Mouse (Mus musculus): ENCODE measurements around the gene Rnd1. TPM values are rescaled to one million over a fixed set of nuclear protein-coding genes. Genes with fewer than 3 reads are reported as not detected.

Rnd1 gene
- polyA plus RNA-seq, 1 experiment from 2014 or later = 7.3 TPM

DNA sequence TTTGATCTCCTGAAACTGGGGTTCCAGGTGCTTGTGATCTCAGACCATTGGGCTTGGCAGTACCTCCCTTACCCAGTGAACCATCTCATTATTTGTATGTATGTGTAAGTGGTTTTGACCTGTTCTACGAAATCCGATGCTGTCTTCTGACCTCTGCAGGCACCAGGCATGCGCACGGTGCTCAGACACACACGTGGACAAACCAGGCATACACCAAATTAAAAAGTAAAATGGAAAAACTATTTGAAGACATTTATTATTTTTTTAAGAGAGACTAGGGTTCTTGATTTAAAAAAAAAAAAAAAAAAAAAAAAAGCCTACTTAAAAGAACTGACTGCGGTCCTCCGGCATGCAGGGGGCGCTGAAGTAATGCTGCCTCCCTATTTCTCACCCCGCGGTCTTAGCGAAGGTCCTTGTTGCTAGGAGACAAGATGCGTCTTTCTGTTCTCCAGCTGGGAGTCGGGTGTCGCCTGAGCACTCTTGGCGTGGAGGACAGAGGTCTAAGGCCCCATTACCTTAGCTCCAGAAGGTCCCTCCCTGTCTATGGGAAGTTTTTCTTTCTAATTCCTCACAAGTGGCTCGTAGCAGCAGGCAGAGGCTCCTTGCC, 30.6 kb upstream of the Rnd1 start, which contains the start of gene Ccdc65:
Gene Ccdc65 (plus strand): TSS at position 442 of the 607 bp plus-strand sequence.
- H3K36me3 ChIP-seq (ENCODE audit: control insufficient read depth, insufficient read depth, low read length) = no peaks in the 10 kb centered on the region
- H3K27ac ChIP-seq (ENCODE audit: low read depth, low read length) = no peak within 1 kb of the TSS
- 0 out of 2 replicates have a peak, but pooled peaks cover 3% of the 10 kb centered on the region for H3K27me3 ChIP-seq (ENCODE audit: control insufficient read depth, insufficient read depth, low read length)
- no peaks in the 10 kb centered on the region for H3K9me3 ChIP-seq (ENCODE audit: control insufficient read depth, low read length)
- peak within 1 kb of the TSS; percentile 36 for H3K4me3 ChIP-seq (ENCODE audit: low read depth, low read length)
- peak; percentile 61; the same call in 1 of the 2 replicates for ATAC-seq (ENCODE audit: low read depth)
- peak within 1 kb of the TSS; percentile 47 for H3K4me2 ChIP-seq (ENCODE audit: low read depth, low read length)
- WGBS = 19% methylated on average over 16 of the region's 16 CpGs
- H3K4me1 ChIP-seq (ENCODE audit: control insufficient read depth, insufficient read depth, low read length) = no peaks in the 10 kb centered on the region
- H3K9ac ChIP-seq (replicated peaks; ENCODE audit: low read depth, low read length) = no peak within 1 kb of the TSS

GRCm38 (mm10) chr15:98704312-98704711, 27.1 kb upstream of the Rnd1 start:
- no peak overlapping the region for H3K4me2 ChIP-seq (ENCODE audit: low read depth, low read length)
- ATAC-seq (ENCODE audit: low read depth) = no peak
- no peak overlapping the region for H3K27ac ChIP-seq (ENCODE audit: low read depth, low read length)
- WGBS = 60% methylated on average over 9 of the region's 9 CpGs
- H3K36me3 ChIP-seq (ENCODE audit: control insufficient read depth, insufficient read depth, low read length) = no peaks in the 10 kb centered on the region
- no peak overlapping the region for H3K4me3 ChIP-seq (ENCODE audit: low read depth, low read length)
- H3K9ac ChIP-seq (replicated peaks; ENCODE audit: low read depth, low read length) = no peak overlapping the region
- no peaks in the 10 kb centered on the region; the same call in 1 of the 2 replicates for H3K4me1 ChIP-seq (ENCODE audit: control insufficient read depth, insufficient read depth, low read length)
- H3K9me3 ChIP-seq (ENCODE audit: control insufficient read depth, low read length) = no peaks in the 10 kb centered on the region
- H3K27me3 ChIP-seq (ENCODE audit: control insufficient read depth, insufficient read depth, low read length) = peaks cover 8% of the 10 kb centered on the region; the same call in 1 of the 2 replicates

- ATAC-seq (ENCODE audit: low read depth) = peak; percentile 91
- Histone ChIP-seq H3K9me3 (ENCODE audit: control insufficient read depth, low read length) (no peaks in the 10 kb centered on the region), H3K27me3 (ENCODE audit: control insufficient read depth, insufficient read depth, low read length) (peaks cover 5% of the 10 kb centered on the region; the same call in 1 of the 2 replicates), H3K9ac (replicated peaks; ENCODE audit: low read depth, low read length) (peak overlapping the region; percentile 29; the same call in 1 of the 2 replicates), H3K4me1 (ENCODE audit: control insufficient read depth, insufficient read depth, low read length) (no peaks in the 10 kb centered on the region; the same call in 1 of the 2 replicates), H3K4me3 (ENCODE audit: low read depth, low read length) (peak overlapping the region; percentile 37), H3K27ac (ENCODE audit: low read depth, low read length) (peak overlapping the region; percentile 45), H3K4me2 (ENCODE audit: low read depth, low read length) (peak overlapping the region; percentile 61), H3K36me3 (ENCODE audit: control insufficient read depth, insufficient read depth, low read length) (no peaks in the 10 kb centered on the region)
- 5% methylated on average over 40 of the region's 40 CpGs for WGBS
Measured at GRCm38 (mm10) chr15:98699190-98700105, 22.2 kb upstream of the Rnd1 start.

DNA sequence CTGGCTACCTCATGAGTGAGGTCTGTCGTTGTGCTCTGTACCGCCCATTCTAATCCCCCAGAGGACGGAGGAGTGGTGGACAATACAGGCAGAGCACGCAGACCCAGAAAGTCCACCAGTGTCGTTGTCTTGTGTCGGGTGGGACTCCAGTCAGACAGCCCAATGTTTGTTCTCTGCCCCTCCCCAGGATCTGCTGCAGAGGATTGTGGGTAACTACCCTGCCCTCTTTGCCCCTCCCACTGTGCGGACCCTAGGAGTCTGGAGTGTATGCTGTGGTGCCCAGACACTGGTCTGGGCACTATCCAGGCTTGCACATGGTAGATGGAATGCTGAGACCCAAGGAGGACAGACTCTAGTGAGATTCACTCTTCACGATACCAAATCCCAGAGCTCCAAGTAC, 19.0 kb upstream of the Rnd1 start:
- WGBS = 50% methylated on average over 8 of the region's 8 CpGs
- ATAC-seq (ENCODE audit: low read depth) = no peak

DNA sequence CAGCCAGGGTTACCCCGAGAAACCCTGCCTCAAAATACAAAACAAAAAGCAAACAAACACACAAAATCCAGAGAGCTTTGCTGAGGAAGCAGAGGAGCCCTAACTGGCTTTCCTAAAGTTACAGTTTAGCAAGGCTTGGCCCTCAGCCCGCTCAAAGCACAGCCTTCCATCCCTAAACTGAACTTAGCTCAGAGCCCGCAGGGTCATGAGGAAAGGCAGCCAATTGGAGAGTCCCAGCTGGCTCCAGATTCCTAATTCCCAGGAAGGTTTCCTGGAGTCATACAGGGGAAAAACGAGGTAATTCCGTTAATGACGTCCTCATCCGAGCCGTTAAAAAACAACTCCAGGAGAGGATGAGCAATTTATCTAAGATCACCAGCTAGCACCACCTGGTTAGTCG, 18.5 kb upstream of the Rnd1 start:
- no peaks in the 10 kb centered on the region; the same call in 1 of the 2 replicates for H3K4me1 ChIP-seq (ENCODE audit: control insufficient read depth, insufficient read depth, low read length)
- H3K9ac ChIP-seq (replicated peaks; ENCODE audit: low read depth, low read length) = no peak overlapping the region
- H3K9me3 ChIP-seq (ENCODE audit: control insufficient read depth, low read length) = no peaks in the 10 kb centered on the region
- ATAC-seq (ENCODE audit: low read depth) = no peak
- H3K36me3 ChIP-seq (ENCODE audit: control insufficient read depth, insufficient read depth, low read length) = no peaks in the 10 kb centered on the region
- H3K27ac ChIP-seq (ENCODE audit: low read depth, low read length) = no peak overlapping the region
- no peaks in the 10 kb centered on the region for H3K27me3 ChIP-seq (ENCODE audit: control insufficient read depth, insufficient read depth, low read length)
- H3K4me3 ChIP-seq (ENCODE audit: low read depth, low read length) = no peak overlapping the region
- WGBS = 36% methylated on average over 9 of the region's 9 CpGs
- H3K4me2 ChIP-seq (ENCODE audit: low read depth, low read length) = no peak overlapping the region

More for the DNA sequence above, 19.0 kb upstream of the Rnd1 start:
- H3K27me3 ChIP-seq (ENCODE audit: control insufficient read depth, insufficient read depth, low read length) = peaks cover 3% of the 10 kb centered on the region; the same call in 1 of the 2 replicates
- H3K4me1 ChIP-seq (ENCODE audit: control insufficient read depth, insufficient read depth, low read length) = no peaks in the 10 kb centered on the region; the same call in 1 of the 2 replicates
- no peaks in the 10 kb centered on the region for H3K36me3 ChIP-seq (ENCODE audit: control insufficient read depth, insufficient read depth, low read length)
- no peak overlapping the region for H3K4me2 ChIP-seq (ENCODE audit: low read depth, low read length)
- no peak overlapping the region for H3K4me3 ChIP-seq (ENCODE audit: low read depth, low read length)
- no peak overlapping the region for H3K9ac ChIP-seq (replicated peaks; ENCODE audit: low read depth, low read length)
- H3K9me3 ChIP-seq (ENCODE audit: control insufficient read depth, low read length) = no peaks in the 10 kb centered on the region
- no peak overlapping the region for H3K27ac ChIP-seq (ENCODE audit: low read depth, low read length)

GRCm38 (mm10) chr15:98692171-98692715, 15.0 kb upstream of the Rnd1 start:
- Histone ChIP-seq H3K4me2 (ENCODE audit: low read depth, low read length) (no peak overlapping the region), H3K27me3 (ENCODE audit: control insufficient read depth, insufficient read depth, low read length) (no peaks in the 10 kb centered on the region), H3K4me3 (ENCODE audit: low read depth, low read length) (no peak overlapping the region), H3K9ac (replicated peaks; ENCODE audit: low read depth, low read length) (no peak overlapping the region), H3K27ac (ENCODE audit: low read depth, low read length) (no peak overlapping the region), H3K9me3 (ENCODE audit: control insufficient read depth, low read length) (no peaks in the 10 kb centered on the region), H3K36me3 (ENCODE audit: control insufficient read depth, insufficient read depth, low read length) (no peaks in the 10 kb centered on the region), H3K4me1 (ENCODE audit: control insufficient read depth, insufficient read depth, low read length) (no peaks in the 10 kb centered on the region)
- ATAC-seq (ENCODE audit: low read depth) = no peak
- WGBS = 59% methylated on average over 11 of the region's 11 CpGs

DNA sequence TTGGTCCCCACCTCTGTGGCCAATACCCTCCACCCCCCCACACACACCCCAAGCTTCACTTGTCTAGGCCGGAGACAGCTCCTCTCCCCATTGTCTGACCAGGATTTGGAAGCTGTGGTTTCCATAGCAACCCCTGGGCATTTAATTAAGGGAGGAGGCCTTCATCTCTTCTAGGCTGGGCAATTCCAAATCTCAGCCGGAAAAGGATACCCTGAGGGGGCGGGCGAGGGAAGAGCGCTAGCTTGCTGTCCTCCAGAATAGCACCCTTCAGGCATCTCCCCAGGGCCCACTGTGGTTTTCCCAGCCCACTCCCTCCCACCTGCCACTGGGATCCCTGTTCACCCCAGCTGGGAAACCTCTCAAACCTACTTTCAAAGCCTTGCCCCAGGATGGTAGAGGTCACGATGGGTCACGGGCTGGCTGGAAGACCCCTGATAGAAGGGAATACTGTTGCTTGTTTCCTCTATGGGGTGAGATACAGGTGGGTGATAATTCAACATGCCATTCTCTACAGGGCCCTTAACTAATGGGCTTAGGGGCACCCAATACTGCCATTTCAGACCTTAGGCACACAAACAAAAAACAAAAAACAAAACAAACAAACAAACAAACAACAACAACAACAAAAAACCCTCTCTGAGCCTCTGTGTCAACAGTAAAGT, 14.4 kb upstream of the Rnd1 start:
- H3K36me3 ChIP-seq (ENCODE audit: control insufficient read depth, insufficient read depth, low read length) = no peaks in the 10 kb centered on the region
- H3K9ac ChIP-seq (replicated peaks; ENCODE audit: low read depth, low read length) = no peak overlapping the region
- WGBS = 12% methylated on average over 7 of the region's 7 CpGs
- H3K27ac ChIP-seq (ENCODE audit: low read depth, low read length) = no peak overlapping the region
- H3K27me3 ChIP-seq (ENCODE audit: control insufficient read depth, insufficient read depth, low read length) = no peaks in the 10 kb centered on the region
- no peak overlapping the region for H3K4me2 ChIP-seq (ENCODE audit: low read depth, low read length)
- no peaks in the 10 kb centered on the region for H3K4me1 ChIP-seq (ENCODE audit: control insufficient read depth, insufficient read depth, low read length)
- H3K4me3 ChIP-seq (ENCODE audit: low read depth, low read length) = no peak overlapping the region
- H3K9me3 ChIP-seq (ENCODE audit: control insufficient read depth, low read length) = no peaks in the 10 kb centered on the region
- no peak for ATAC-seq (ENCODE audit: low read depth)

GRCm38 (mm10) chr15:98689682-98690081, 12.4 kb upstream of the Rnd1 start:
- ATAC-seq (ENCODE audit: low read depth) = no peak
- no peaks in the 10 kb centered on the region for H3K27me3 ChIP-seq (ENCODE audit: control insufficient read depth, insufficient read depth, low read length)
- WGBS = 90% methylated on average over 2 of the region's 2 CpGs
- no peaks in the 10 kb centered on the region for H3K9me3 ChIP-seq (ENCODE audit: control insufficient read depth, low read length)
- H3K9ac ChIP-seq (replicated peaks; ENCODE audit: low read depth, low read length) = no peak overlapping the region
- H3K36me3 ChIP-seq (ENCODE audit: control insufficient read depth, insufficient read depth, low read length) = no peaks in the 10 kb centered on the region
- no peak overlapping the region for H3K4me2 ChIP-seq (ENCODE audit: low read depth, low read length)
- H3K27ac ChIP-seq (ENCODE audit: low read depth, low read length) = no peak overlapping the region
- H3K4me1 ChIP-seq (ENCODE audit: control insufficient read depth, insufficient read depth, low read length) = no peaks in the 10 kb centered on the region
- no peak overlapping the region for H3K4me3 ChIP-seq (ENCODE audit: low read depth, low read length)
